Mouse (Mus musculus) heart, postnatal 0 days (tissue): ENCODE results near the gene Glb1. TPM values are rescaled to one million over a fixed set of nuclear protein-coding genes. Genes with fewer than 3 reads are reported as not detected.

Source experiments
- ATAC-seq: fragments of 200-750 bp; cut with Nextera tagmentation; 2 replicates; pipeline ENCODE4 v1.8.0; 2017; ENCODE audit warnings: low read depth, moderate number of reproducible peaks, moderate library complexity; ENCODE audit not compliant: insufficient read depth
- DNase-seq: peaks from one replicate; pipeline ENCODE4 v3.0.0-alpha.2; 2016; ENCODE audit warnings: low spot score
- H3K27ac ChIP-seq: fragments of 300-500 bp; sonication (generic); 2 replicates; pipeline ENCODE4 v1.5.1; 2014; ENCODE audit warnings: low read depth, mild to moderate bottlenecking
- H3K27me3 ChIP-seq: fragments of 300-500 bp; sonication (generic); 2 replicates; pipeline ENCODE4 v1.6.1; 2014; ENCODE audit warnings: low read length, mixed read lengths; ENCODE audit not compliant: control insufficient read depth, insufficient read depth
- H3K36me3 ChIP-seq: fragments of 300-500 bp; sonication (generic); replicated peaks from 2 replicates; pipeline ENCODE4 v1.6.1; 2014; ENCODE audit warnings: low read length, mixed read lengths; ENCODE audit not compliant: control insufficient read depth, insufficient read depth
- H3K4me1 ChIP-seq: fragments of 300-500 bp; sonication (generic); 2 replicates; pipeline ENCODE4 v1.6.1; 2014; ENCODE audit warnings: antibody characterized with exemption; ENCODE audit not compliant: control insufficient read depth, insufficient read depth
- H3K4me2 ChIP-seq: fragments of 300-500 bp; sonication (generic); 2 replicates; pipeline ENCODE4 v1.6.1; 2014; ENCODE audit warnings: low read depth, mild to moderate bottlenecking, low read length, moderate library complexity
- H3K4me3 ChIP-seq: fragments of 300-500 bp; sonication (generic); 2 replicates; pipeline ENCODE4 v1.5.1; 2014; ENCODE audit warnings: low read depth, low read length
- H3K9ac ChIP-seq: fragments of 300-500 bp; sonication (generic); replicated peaks from 2 replicates; pipeline ENCODE4 v1.6.1; 2014; ENCODE audit warnings: low read depth, low read length, mixed read lengths
- H3K9me3 ChIP-seq: fragments of 300-500 bp; sonication (generic); replicated peaks from 2 replicates; pipeline ENCODE4 v1.6.1; 2016; ENCODE audit warnings: low read length; ENCODE audit not compliant: control insufficient read depth
- CTCF ChIP-seq: IDR thresholded peaks from 2 replicates; pipeline ENCODE4 v1.5.1; 2016; ENCODE audit warnings: antibody characterized with exemption, control low read depth, low read depth
- EP300 ChIP-seq: IDR thresholded peaks from 2 replicates; pipeline ENCODE4 v1.6.1; 2016; ENCODE audit warnings: antibody characterized with exemption, low read depth
- WGBS: fragments of 180-500 bp; shearing (Covaris S2); extraction: QIAGEN DNeasy Blood & Tissue Kit; methylation state at CpG from one replicate; pipeline ENCODE4 v1.1.7; 2014; 5-methylcytosine and 5-hydroxymethylcytosine counted together
- polyA plus RNA-seq: library from polyadenylated mRNA; unstranded; fragments of >200 nt; fragmentation: Nextera tagmentation; extraction: Ambion mirVana; gene quantifications from 2 replicates; pipeline ENCODE4 v1.2.1, GENCODE M21; 2015
- total RNA-seq: library from RNA; depleted of rRNA; stranded (reverse); fragments of >200 nt; gene quantifications from 2 replicates; pipeline ENCODE4 v1.2.3, GENCODE M21; 2014; ENCODE audit warnings: low replicate concordance

Gene Glb1
- total and polyA plus RNA-seq, 2 experiments from 2014 or later = 22.8 to 29.8 TPM

- H3K4me2 ChIP-seq = no peak overlapping the region
- H3K27ac ChIP-seq = no peak overlapping the region
- no peak for ATAC-seq
- WGBS = 74% methylated on average over 3 of the region's 3 CpGs
- H3K4me1 ChIP-seq = no peaks in the 10 kb centered on the region
- no peaks in the 10 kb centered on the region for H3K9me3 ChIP-seq
- no peak for DNase-seq
- H3K4me3 ChIP-seq = no peak overlapping the region
- H3K36me3 ChIP-seq = peaks cover 50% of the 10 kb centered on the region
- H3K27me3 ChIP-seq = no peaks in the 10 kb centered on the region
- TF ChIP-seq CTCF (no peak), EP300 (no peak)
- H3K9ac ChIP-seq = no peak overlapping the region
These were observed 57.6 kb downstream of the Glb1 start for GRCm38 (mm10) chr9:114458436-114458835.

- H3K4me1 ChIP-seq = no peaks in the 10 kb centered on the region
- H3K27ac ChIP-seq = no peak overlapping the region
- peaks cover 52% of the 10 kb centered on the region for H3K36me3 ChIP-seq
- H3K9ac ChIP-seq = no peak overlapping the region
- no peak for ATAC-seq
- 94% methylated on average over 7 of the region's 7 CpGs for WGBS
- no peaks in the 10 kb centered on the region for H3K9me3 ChIP-seq
- no peak for DNase-seq
- H3K4me2 ChIP-seq = no peak overlapping the region
- no peaks in the 10 kb centered on the region for H3K27me3 ChIP-seq
- TF ChIP-seq EP300 (no peak), CTCF (no peak)
- H3K4me3 ChIP-seq = no peak overlapping the region
These were observed 61.7 kb downstream of the Glb1 start for GRCm38 (mm10) chr9:114462569-114462968.

- Histone ChIP-seq H3K9ac (no peak overlapping the region), H3K27ac (no peak overlapping the region), H3K4me2 (no peak overlapping the region), H3K4me1 (no peaks in the 10 kb centered on the region), H3K9me3 (no peaks in the 10 kb centered on the region), H3K4me3 (no peak overlapping the region), H3K36me3 (peaks cover 48% of the 10 kb centered on the region), H3K27me3 (no peaks in the 10 kb centered on the region)
- no peak for DNase-seq
- no peak for TF ChIP-seq EP300
- no peak for TF ChIP-seq CTCF
- WGBS = 64% methylated on average over 6 of the region's 6 CpGs
- ATAC-seq = no peak
These were observed 64.6 kb downstream of the Glb1 start for GRCm38 (mm10) chr9:114465442-114465841.

- Histone ChIP-seq H3K4me1 (no peaks in the 10 kb centered on the region), H3K27ac (no peak overlapping the region), H3K4me3 (no peak overlapping the region), H3K36me3 (peaks cover 37% of the 10 kb centered on the region), H3K27me3 (no peaks in the 10 kb centered on the region), H3K4me2 (no peak overlapping the region), H3K9me3 (no peaks in the 10 kb centered on the region), H3K9ac (no peak overlapping the region)
- 63% methylated on average over 7 of the region's 7 CpGs for WGBS
- TF ChIP-seq CTCF = no peak
- no peak for TF ChIP-seq EP300
- no peak for DNase-seq
- ATAC-seq = no peak
These were observed 66.0 kb downstream of the Glb1 start for GRCm38 (mm10) chr9:114466871-114467270.

DNA sequence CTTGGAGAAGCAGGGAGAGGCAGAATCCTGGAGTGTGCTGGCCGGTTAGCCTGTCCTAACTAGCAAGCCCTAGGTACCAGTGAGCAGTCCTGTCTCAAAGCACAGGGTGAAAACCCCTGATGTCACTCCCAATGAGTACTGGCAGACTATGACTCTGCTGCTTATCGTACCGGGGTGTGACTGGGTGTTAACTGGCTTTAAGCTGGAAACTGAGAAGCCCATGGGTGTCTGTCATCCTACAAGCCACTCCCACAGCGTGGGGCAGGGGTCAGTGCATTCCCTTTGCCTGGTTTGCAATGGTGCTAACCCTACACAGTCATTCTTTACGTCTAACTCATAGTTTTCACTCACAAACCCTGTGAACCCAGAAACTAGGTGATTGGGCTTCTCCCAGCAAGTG is 67.3 kb downstream of the Glb1 start:
- Histone ChIP-seq H3K27me3 (no peaks in the 10 kb centered on the region), H3K36me3 (peaks cover 32% of the 10 kb centered on the region), H3K4me3 (no peak overlapping the region), H3K4me2 (no peak overlapping the region), H3K9ac (no peak overlapping the region), H3K4me1 (no peaks in the 10 kb centered on the region), H3K9me3 (no peaks in the 10 kb centered on the region), H3K27ac (no peak overlapping the region)
- DNase-seq (no peak), ATAC-seq (no peak)
- TF ChIP-seq EP300 = no peak
- no peak for TF ChIP-seq CTCF
- 68% methylated on average over 5 of the region's 5 CpGs for WGBS

GRCm38 (mm10) chr9:114468701-114469100 is 67.8 kb downstream of the Glb1 start:
- no peak overlapping the region for H3K9ac ChIP-seq
- H3K4me2 ChIP-seq = no peak overlapping the region
- WGBS = 95% methylated on average over 4 of the region's 4 CpGs
- H3K27me3 ChIP-seq = no peaks in the 10 kb centered on the region
- no peaks in the 10 kb centered on the region for H3K9me3 ChIP-seq
- TF ChIP-seq CTCF (no peak), EP300 (no peak)
- no peaks in the 10 kb centered on the region for H3K4me1 ChIP-seq
- H3K4me3 ChIP-seq = no peak overlapping the region
- ATAC-seq = no peak
- peaks cover 30% of the 10 kb centered on the region for H3K36me3 ChIP-seq
- no peak for DNase-seq
- no peak overlapping the region for H3K27ac ChIP-seq
